Mouse (Mus musculus): ENCODE results near the gene Ankrd7. TPM values are rescaled to one million over a fixed set of nuclear protein-coding genes. Genes with fewer than 3 reads are reported as not detected.

Gene Ankrd7
- polyA plus RNA-seq, 1 experiment from 2014 or later: 0.27 TPM

Other genes with a start within 250 kb of the Ankrd7 start
- 130 and 146 TPM in 2 replicates for gene Lsm8, start 17.7 kb upstream of the Ankrd7 start, polyA plus RNA-seq (2014; fragmentation: Nextera tagmentation; extraction: Ambion mirVana)